Mouse (Mus musculus) liver, postnatal 0 days (tissue): Measurements from ENCODE around the gene Fam173a.

Experiments
- CTCF ChIP-seq: sonication (generic); IDR thresholded peaks from 2 replicates; pipeline ENCODE4 v1.5.1; 2016; ENCODE audit warnings: antibody characterized with exemption, low read depth
- EP300 ChIP-seq: IDR thresholded peaks from 2 replicates; pipeline ENCODE4 v1.6.1; 2016; ENCODE audit warnings: antibody characterized with exemption, low read depth, mild to moderate bottlenecking

GRCm38 (mm10) chr17:25794998-25795397 is 2.3 kb upstream of the Fam173a start:
- TF ChIP-seq CTCF (no peak), EP300 (no peak)
